Comparison of ENCODE assay signal across 10 mouse cellular contexts in genomic region chr2:58485152-58485551, GRCm38 (mm10). TPM values are rescaled to one million over a fixed set of nuclear protein-coding genes. Genes with fewer than 3 reads are reported as not detected.
A peak's percentile ranks its signal among the peaks of the same experiment; 100 is the strongest.
DNase-seq lines count a peak whose midpoint lies in the region; ATAC-seq and TF ChIP-seq lines count a peak whose summit lies in the region.
"Had no signal": no experiment of that assay in that cellular context is flagged by ENCODE, and none has a peak within 500 bp of the region (broad histone marks: within the 10 kb centered on the region; RNA-seq: fewer than 3 reads in every experiment).

No protein-coding gene starts in this region.

- no peak for TF ChIP-seq CTCF in embryonic fibroblast, embryonic 13.5 days (IDR thresholded peaks at IDR 0.05; ENCODE audit: borderline replicate concordance, insufficient read depth, low read length)
- TF ChIP-seq CTCF in small intestine, adult 2 months (IDR thresholded peaks at IDR 0.05; ENCODE audit: extremely low read depth, insufficient read length, insufficient replicate concordance, low read depth, low read length), result no peak

- no peaks in the 10 kb centered on the region for H3K27me3 ChIP-seq in forebrain, embryonic 12.5 days
- H3K27me3 ChIP-seq in forebrain, embryonic 10.5 days (ENCODE audit: poor library complexity, severe bottlenecking), result no peaks in the 10 kb centered on the region
- H3K27me3 ChIP-seq in midbrain, embryonic 14.5 days (ENCODE audit: control insufficient read depth, insufficient read depth, low read length), result no peaks in the 10 kb centered on the region
- no peaks in the 10 kb centered on the region for H3K27me3 ChIP-seq in midbrain, embryonic 15.5 days (replicated peaks)
- H3K27me3 ChIP-seq in small intestine, adult 2 months (ENCODE audit: control insufficient read depth, insufficient read depth, low read length), result no peaks in the 10 kb centered on the region
- H3K27me3 ChIP-seq: limb, embryonic 15.5 days had no signal

- H3K4me3 ChIP-seq in forebrain, embryonic 12.5 days (replicated peaks), result no peak overlapping the region
- H3K4me3 ChIP-seq in forebrain, embryonic 10.5 days, result no peak overlapping the region
- no peak overlapping the region for H3K4me3 ChIP-seq in midbrain, embryonic 14.5 days (replicated peaks; ENCODE audit: low read depth, low read length)
- H3K4me3 ChIP-seq in midbrain, embryonic 15.5 days, result no peak overlapping the region
- H3K4me3 ChIP-seq in embryonic fibroblast, embryonic 13.5 days (ENCODE audit: insufficient read depth, low read length), result no peak overlapping the region
- no peak overlapping the region for H3K4me3 ChIP-seq in small intestine, adult 2 months (ENCODE audit: low read depth, low read length)
- H3K4me3 ChIP-seq: limb, embryonic 15.5 days had no signal

- 48% methylated on average over 4 of the region's 4 CpGs for WGBS in forebrain, embryonic 12.5 days
- 89% methylated on average over 4 of the region's 4 CpGs for WGBS in forebrain, embryonic 10.5 days
- 61% methylated on average over 4 of the region's 4 CpGs for WGBS in midbrain, embryonic 14.5 days
- 53% methylated on average over 4 of the region's 4 CpGs for WGBS in midbrain, embryonic 15.5 days
- 8% methylated on average over 4 of the region's 4 CpGs for WGBS in small intestine, adult 2 months

- H3K9ac ChIP-seq in forebrain, embryonic 12.5 days, result no peak overlapping the region
- no peak overlapping the region for H3K9ac ChIP-seq in midbrain, embryonic 14.5 days (replicated peaks; ENCODE audit: low read length)
- H3K9ac ChIP-seq in midbrain, embryonic 15.5 days, result no peak overlapping the region
- H3K9ac ChIP-seq: limb, embryonic 15.5 days had no signal

- H3K9me3 ChIP-seq in forebrain, embryonic 12.5 days, result no peaks in the 10 kb centered on the region
- no peaks in the 10 kb centered on the region; the same call in 1 of the 2 replicates for H3K9me3 ChIP-seq in forebrain, embryonic 10.5 days
- H3K9me3 ChIP-seq in midbrain, embryonic 14.5 days (ENCODE audit: control insufficient read depth, low read length), result no peaks in the 10 kb centered on the region
- H3K9me3 ChIP-seq in midbrain, embryonic 15.5 days, result no peaks in the 10 kb centered on the region
- H3K9me3 ChIP-seq: limb, embryonic 15.5 days had no signal

- H3K27ac ChIP-seq in forebrain, embryonic 12.5 days, result 0 out of 2 replicates have a peak overlapping the region, but pooled peaks have one; percentile 47
- no peak overlapping the region for H3K27ac ChIP-seq in forebrain, embryonic 10.5 days
- no peak overlapping the region for H3K27ac ChIP-seq in midbrain, embryonic 14.5 days (replicated peaks; ENCODE audit: low read depth, low read length)
- no peak overlapping the region for H3K27ac ChIP-seq in midbrain, embryonic 15.5 days
- peak overlapping the region; percentile 80 for H3K27ac ChIP-seq in embryonic fibroblast, embryonic 13.5 days (ENCODE audit: insufficient read depth, low read length)
- H3K27ac ChIP-seq in small intestine, adult 2 months (ENCODE audit: insufficient read depth, low read depth, low read length), result peak overlapping the region; percentile 62; the same call in 1 of the 2 replicates

- intact Hi-C loops in left cerebral cortex, postnatal 36 days (cut with DNase I), result no loop called here

- no peak for DNase-seq in forebrain, embryonic 10.5 days (ENCODE audit: extremely low spot score, low spot score)
- DNase-seq in midbrain, embryonic 14.5 days, result peak; percentile 50
- no peak for DNase-seq in frontal cortex, adult 2 months (ENCODE audit: extremely low spot score in 1 of 2, low spot score in 1 of 2)
- DNase-seq in left cerebral cortex, postnatal 36 days (ENCODE audit: low spot score in 2 of 2), result no peak

- H3K4me1 ChIP-seq in forebrain, embryonic 12.5 days, result peaks cover 32% of the 10 kb centered on the region
- H3K4me1 ChIP-seq in forebrain, embryonic 10.5 days, result peaks cover 44% of the 10 kb centered on the region
- H3K4me1 ChIP-seq in midbrain, embryonic 14.5 days (ENCODE audit: control insufficient read depth, insufficient read depth, low read length), result peaks cover 11% of the 10 kb centered on the region; the same call in 1 of the 2 replicates
- peaks cover 15% of the 10 kb centered on the region for H3K4me1 ChIP-seq in midbrain, embryonic 15.5 days
- H3K4me1 ChIP-seq in embryonic fibroblast, embryonic 13.5 days (ENCODE audit: control insufficient read depth, insufficient read depth, low read length), result peaks cover 21% of the 10 kb centered on the region
- H3K4me1 ChIP-seq in small intestine, adult 2 months (ENCODE audit: control insufficient read depth, insufficient read depth, insufficient read length, low read length), result peaks cover 31% of the 10 kb centered on the region; the same call in 1 of the 2 replicates

- TF ChIP-seq POLR2A in embryonic fibroblast, embryonic 13.5 days (IDR thresholded peaks at IDR 0.05; ENCODE audit: low read depth, low read length), result no peak
- no peak for TF ChIP-seq POLR2A in small intestine, adult 2 months (IDR thresholded peaks at IDR 0.05; ENCODE audit: low read depth, low read length)

- H3K4me2 ChIP-seq in forebrain, embryonic 12.5 days, result no peak overlapping the region
- H3K4me2 ChIP-seq in midbrain, embryonic 14.5 days (ENCODE audit: low read length), result no peak overlapping the region
- H3K4me2 ChIP-seq in midbrain, embryonic 15.5 days, result no peak overlapping the region
- H3K4me2 ChIP-seq: limb, embryonic 15.5 days had no signal

- ATAC-seq in forebrain, embryonic 12.5 days (ENCODE audit: low FRiP score), result no peak; the same call in 1 of the 2 replicates
- no peak for ATAC-seq in midbrain, embryonic 14.5 days (ENCODE audit: low FRiP score, low TSS enrichment)
- ATAC-seq in midbrain, embryonic 15.5 days (replicated peaks), result no peak

- no peaks in the 10 kb centered on the region for H3K36me3 ChIP-seq in forebrain, embryonic 12.5 days (replicated peaks)
- H3K36me3 ChIP-seq in forebrain, embryonic 10.5 days (replicated peaks), result peaks cover 13% of the 10 kb centered on the region
- H3K36me3 ChIP-seq in midbrain, embryonic 14.5 days (ENCODE audit: control insufficient read depth, insufficient read depth, low read length), result no peaks in the 10 kb centered on the region
- H3K36me3 ChIP-seq in midbrain, embryonic 15.5 days (replicated peaks), result no peaks in the 10 kb centered on the region
- no peaks in the 10 kb centered on the region for H3K36me3 ChIP-seq in small intestine, adult 2 months (ENCODE audit: control insufficient read depth, insufficient read depth, low read length)
- H3K36me3 ChIP-seq: limb, embryonic 15.5 days had no signal

RNA-seq across cellular contexts. Expression of gene Gm17409, which starts 15.2 kb away (rescaled TPM):
- 0.20 TPM in 1 of 2 replicates, not detected in the other for polyA plus RNA-seq in forebrain, embryonic 12.5 days (2016; fragmentation: Nextera tagmentation; extraction: Ambion mirVana)
- not detected in 2 replicates for polyA plus RNA-seq in forebrain, embryonic 10.5 days (2016; fragmentation: Nextera tagmentation; extraction: Ambion mirVana)
- polyA plus RNA-seq in midbrain, embryonic 14.5 days (2014; fragmentation: Nextera tagmentation; extraction: Ambion mirVana), result not detected in 2 replicates
- not detected in 2 replicates for polyA plus RNA-seq in midbrain, embryonic 15.5 days (2015; fragmentation: Nextera tagmentation; extraction: Ambion mirVana)
- polyA plus RNA-seq in embryonic fibroblast, embryonic 13.5 days (2011; ENCODE audit: insufficient read length, low read depth, missing spikeins), result not detected in 2 replicates
- not detected in 2 replicates for polyA plus RNA-seq in small intestine, adult 2 months (2012; rRNA removed)
- polyA plus RNA-seq in frontal cortex, adult 2 months (2012; rRNA removed), result not detected in 2 replicates
- not detected for total RNA-seq in left cerebral cortex, postnatal 36 days (2021)
- polyA plus RNA-seq: intestine, embryonic 14.5 days; limb, embryonic 15.5 days had no signal

Comparison
In these comparisons a context has a peak if more than half of its experiments do, and no peak if none do; other contexts are left out.
1. H3K27ac ChIP-seq: peak in forebrain, embryonic 12.5 days (single experiment), embryonic fibroblast, embryonic 13.5 days (single experiment) and small intestine, adult 2 months (single experiment); none in forebrain, embryonic 10.5 days (single experiment), midbrain, embryonic 14.5 days (single experiment) and midbrain, embryonic 15.5 days (single experiment).